Mouse (Mus musculus): ENCODE data around the gene Prpsap1. TPM values are rescaled to one million over a fixed set of nuclear protein-coding genes. Genes with fewer than 3 reads are reported as not detected.
A peak's percentile ranks its signal among the peaks of the same experiment; 100 is the strongest.
"Not testable (repeated sequence)": the region's sequence is repeated elsewhere in the genome, so short reads cannot be mapped to it uniquely, and the experiment has no call there.

Gene Prpsap1
- polyA plus RNA-seq, 1 experiment from 2014 or later, result 212 TPM

DNA sequence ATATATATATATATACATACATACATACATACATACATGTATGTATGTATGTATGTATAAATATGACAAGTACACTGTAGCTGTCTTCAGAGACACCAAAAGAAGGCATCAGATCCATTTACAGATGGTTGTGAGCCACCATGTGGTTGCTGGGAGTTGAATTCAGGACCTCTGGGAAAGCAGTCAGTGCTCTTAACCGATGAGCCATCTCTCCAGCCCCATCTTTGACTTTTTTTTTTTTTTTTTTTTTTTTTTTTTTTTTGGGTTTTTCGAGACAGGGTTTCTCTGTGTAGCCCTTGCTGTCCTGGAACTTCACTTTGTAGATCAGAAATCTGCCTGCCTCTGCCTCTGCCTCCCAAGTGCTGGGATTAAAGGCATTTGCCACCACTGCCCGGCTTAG lies 25.7 kb downstream of the Prpsap1 start:
- not testable (repeated sequence) for H3K27ac ChIP-seq (ENCODE audit: low read depth, low read length)
- 82% methylated on average over 3 of the region's 3 CpGs for WGBS

DNA sequence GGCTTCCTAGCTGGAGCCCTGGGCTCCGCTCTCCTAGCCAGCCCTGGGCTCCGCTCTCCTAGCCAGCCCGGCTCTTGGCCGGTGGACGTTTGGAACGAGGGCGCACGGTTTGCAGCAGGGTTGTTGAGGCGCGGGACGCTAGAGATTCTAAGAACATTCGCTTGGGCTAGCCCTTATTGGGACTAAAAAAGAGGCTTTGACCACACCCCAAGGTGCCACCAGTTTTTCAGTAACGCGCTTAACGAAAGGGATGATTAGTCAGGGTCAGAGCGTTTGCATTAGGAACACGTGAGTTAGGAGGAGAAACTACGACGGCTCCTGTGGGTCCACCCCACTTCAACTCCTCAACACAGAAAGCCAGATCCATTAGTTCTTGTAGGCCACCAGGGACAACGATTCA lies 27.9 kb downstream of the Prpsap1 start, which contains the start of gene Qrich2:
Gene Qrich2, minus strand, starts transcription at position 101 of the 400 bp plus-strand sequence.
- no peaks in the 10 kb centered on the region for H3K27me3 ChIP-seq (ENCODE audit: control insufficient read depth, insufficient read depth, low read length)
- H3K36me3 ChIP-seq (ENCODE audit: control insufficient read depth, insufficient read depth, low read length), result peaks cover 11% of the 10 kb centered on the region
- H3K4me3 ChIP-seq (ENCODE audit: low read length), result no peak within 1 kb of the TSS
- no peak within 1 kb of the TSS for H3K27ac ChIP-seq (ENCODE audit: low read depth, low read length)
- no peak for ATAC-seq (ENCODE audit: low FRiP score, low TSS enrichment)
- no peak within 1 kb of the TSS for H3K9ac ChIP-seq (ENCODE audit: low read depth, low read length)
- no peaks in the 10 kb centered on the region for H3K4me1 ChIP-seq (ENCODE audit: control insufficient read depth, insufficient read depth, low read length)
- 72% methylated on average over 20 of the region's 20 CpGs for WGBS
- no peaks in the 10 kb centered on the region for H3K9me3 ChIP-seq (ENCODE audit: control insufficient read depth, low read length)
- H3K4me2 ChIP-seq (replicated peaks; ENCODE audit: low read depth, low read length), result no peak within 1 kb of the TSS

More for the DNA sequence above, 25.7 kb downstream of the Prpsap1 start:
- H3K36me3 ChIP-seq (ENCODE audit: control insufficient read depth, insufficient read depth, low read length), result peaks cover 33% of the 10 kb centered on the region
- not testable (repeated sequence) for H3K27me3 ChIP-seq (ENCODE audit: control insufficient read depth, insufficient read depth, low read length); H3K4me1 ChIP-seq (ENCODE audit: control insufficient read depth, insufficient read depth, low read length); H3K4me3 ChIP-seq (ENCODE audit: low read length); H3K9ac ChIP-seq (ENCODE audit: low read depth, low read length); H3K9me3 ChIP-seq (ENCODE audit: control insufficient read depth, low read length); ATAC-seq (ENCODE audit: low FRiP score, low TSS enrichment); H3K4me2 ChIP-seq (replicated peaks; ENCODE audit: low read depth, low read length)

DNA sequence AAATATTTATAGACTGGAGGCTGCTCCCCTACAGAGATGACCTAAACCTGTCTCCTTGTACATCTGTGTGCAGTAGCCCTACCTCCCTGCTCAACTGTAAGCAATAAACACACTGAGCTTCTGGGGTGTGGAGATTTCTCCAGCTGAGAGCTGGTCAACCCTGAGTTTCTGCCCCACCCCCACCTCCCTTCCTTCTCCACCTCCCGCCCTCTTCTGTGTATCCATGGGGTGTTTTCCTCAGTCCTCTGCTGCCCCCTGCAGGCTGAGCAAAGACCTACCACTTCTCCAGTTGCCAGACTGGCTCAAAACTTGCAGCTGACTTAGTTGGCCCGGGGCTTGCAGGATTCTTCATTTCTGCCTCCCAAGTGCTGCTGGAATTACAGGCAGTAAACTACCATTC lies 30.2 kb downstream of the Prpsap1 start:
- 0% methylated on average over 2 of the region's 2 CpGs for WGBS

DNA sequence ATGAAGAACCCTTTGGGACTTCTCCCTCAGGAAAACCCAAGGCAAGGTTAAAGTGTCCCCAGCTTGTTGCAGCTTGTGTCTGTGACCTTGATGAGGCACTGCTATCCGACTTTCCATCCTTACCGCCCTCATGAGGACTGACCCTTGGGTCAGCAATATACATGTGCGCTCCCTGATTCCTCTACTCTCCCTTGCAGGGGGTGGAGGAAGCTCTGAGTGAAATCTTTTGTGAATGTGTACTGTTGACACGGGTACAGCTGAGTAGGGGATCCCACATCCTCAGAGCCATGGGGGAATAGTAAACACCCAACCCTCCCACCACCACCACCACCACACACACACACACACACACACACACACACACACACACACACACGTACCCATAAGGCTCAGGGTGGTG lies 30.7 kb downstream of the Prpsap1 start:
- Histone ChIP-seq H3K9ac (ENCODE audit: low read depth, low read length) (no peak overlapping the region), H3K36me3 (ENCODE audit: control insufficient read depth, insufficient read depth, low read length) (no peaks in the 10 kb centered on the region), H3K4me1 (ENCODE audit: control insufficient read depth, insufficient read depth, low read length) (no peaks in the 10 kb centered on the region), H3K4me2 (replicated peaks; ENCODE audit: low read depth, low read length) (no peak overlapping the region), H3K27me3 (ENCODE audit: control insufficient read depth, insufficient read depth, low read length) (no peaks in the 10 kb centered on the region), H3K9me3 (ENCODE audit: control insufficient read depth, low read length) (no peaks in the 10 kb centered on the region), H3K4me3 (ENCODE audit: low read length) (no peak overlapping the region), H3K27ac (ENCODE audit: low read depth, low read length) (no peak overlapping the region)
- ATAC-seq (ENCODE audit: low FRiP score, low TSS enrichment), result 0 out of 2 replicates have a peak, but pooled peaks have one; percentile 36
- 56% methylated on average over 5 of the region's 5 CpGs for WGBS

More for the DNA sequence above, 30.2 kb downstream of the Prpsap1 start:
- peak; percentile 64; the same call in 1 of the 2 replicates for ATAC-seq (ENCODE audit: low FRiP score, low TSS enrichment)
- Histone ChIP-seq H3K27me3 (ENCODE audit: control insufficient read depth, insufficient read depth, low read length) (no peaks in the 10 kb centered on the region), H3K4me3 (ENCODE audit: low read length) (no peak overlapping the region), H3K27ac (ENCODE audit: low read depth, low read length) (no peak overlapping the region), H3K4me1 (ENCODE audit: control insufficient read depth, insufficient read depth, low read length) (no peaks in the 10 kb centered on the region), H3K9ac (ENCODE audit: low read depth, low read length) (no peak overlapping the region), H3K9me3 (ENCODE audit: control insufficient read depth, low read length) (no peaks in the 10 kb centered on the region), H3K36me3 (ENCODE audit: control insufficient read depth, insufficient read depth, low read length) (no peaks in the 10 kb centered on the region), H3K4me2 (replicated peaks; ENCODE audit: low read depth, low read length) (no peak overlapping the region)

DNA sequence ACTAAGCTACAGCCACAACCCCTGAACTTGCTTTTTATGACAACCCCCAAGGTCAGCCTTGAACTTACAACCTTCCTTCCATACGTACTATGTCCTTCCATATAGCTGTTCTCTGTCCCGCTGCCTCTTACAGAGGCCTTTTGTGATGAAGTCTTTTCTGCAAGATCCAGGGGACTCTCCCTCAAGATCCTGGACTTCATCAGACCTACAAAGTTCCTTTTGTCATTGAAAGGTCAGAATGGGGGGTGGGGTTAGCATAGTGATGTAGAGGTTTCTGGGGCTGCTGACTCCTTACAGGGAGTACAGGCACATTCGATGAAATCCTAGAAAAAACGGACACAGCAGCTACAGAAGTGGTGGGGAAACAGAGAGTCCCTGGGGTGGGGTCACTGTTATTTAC lies 34.2 kb downstream of the Prpsap1 start:
- H3K9me3 ChIP-seq (ENCODE audit: control insufficient read depth, low read length), result no peaks in the 10 kb centered on the region
- H3K4me3 ChIP-seq (ENCODE audit: low read length), result no peak overlapping the region
- H3K9ac ChIP-seq (ENCODE audit: low read depth, low read length), result no peak overlapping the region
- WGBS, result 69% methylated on average over 4 of the region's 4 CpGs
- no peak overlapping the region for H3K27ac ChIP-seq (ENCODE audit: low read depth, low read length)
- H3K4me1 ChIP-seq (ENCODE audit: control insufficient read depth, insufficient read depth, low read length), result no peaks in the 10 kb centered on the region
- 0 out of 2 replicates have a peak, but pooled peaks cover 3% of the 10 kb centered on the region for H3K27me3 ChIP-seq (ENCODE audit: control insufficient read depth, insufficient read depth, low read length)
- no peak for ATAC-seq (ENCODE audit: low FRiP score, low TSS enrichment)
- H3K4me2 ChIP-seq (replicated peaks; ENCODE audit: low read depth, low read length), result no peak overlapping the region
- H3K36me3 ChIP-seq (ENCODE audit: control insufficient read depth, insufficient read depth, low read length), result no peaks in the 10 kb centered on the region

GRCm38 (mm10) chr11:116456234-116456633 lies 37.8 kb downstream of the Prpsap1 start:
- no peak for ATAC-seq (ENCODE audit: low FRiP score, low TSS enrichment)
- Histone ChIP-seq H3K27ac (ENCODE audit: low read depth, low read length) (no peak overlapping the region), H3K4me3 (ENCODE audit: low read length) (no peak overlapping the region), H3K27me3 (ENCODE audit: control insufficient read depth, insufficient read depth, low read length) (0 out of 2 replicates have a peak, but pooled peaks cover 3% of the 10 kb centered on the region), H3K36me3 (ENCODE audit: control insufficient read depth, insufficient read depth, low read length) (no peaks in the 10 kb centered on the region), H3K9me3 (ENCODE audit: control insufficient read depth, low read length) (no peaks in the 10 kb centered on the region), H3K4me2 (replicated peaks; ENCODE audit: low read depth, low read length) (no peak overlapping the region), H3K9ac (ENCODE audit: low read depth, low read length) (no peak overlapping the region), H3K4me1 (ENCODE audit: control insufficient read depth, insufficient read depth, low read length) (no peaks in the 10 kb centered on the region)
- 87% methylated on average over 8 of the region's 8 CpGs for WGBS

DNA sequence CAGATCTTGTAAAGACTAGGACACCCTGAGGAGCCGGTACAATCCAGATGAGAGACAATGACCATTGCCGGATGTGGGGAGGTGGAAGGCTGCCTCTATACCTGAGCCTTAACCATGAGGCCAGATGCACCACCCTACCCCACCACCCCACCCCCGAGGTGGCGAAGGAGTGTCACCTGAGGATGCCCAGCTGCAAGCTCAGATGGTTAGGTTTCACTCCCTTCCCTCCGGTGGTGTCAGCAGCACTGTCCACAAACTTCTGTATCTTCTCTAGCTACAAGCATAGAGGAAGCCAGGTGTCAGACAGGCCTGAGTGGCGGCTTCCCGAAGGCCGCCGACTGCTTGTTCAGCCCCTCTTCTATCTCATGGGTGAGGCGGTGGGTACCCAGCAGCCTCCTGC lies 40.1 kb downstream of the Prpsap1 start:
- H3K27me3 ChIP-seq (ENCODE audit: control insufficient read depth, insufficient read depth, low read length), result 0 out of 2 replicates have a peak, but pooled peaks cover 3% of the 10 kb centered on the region
- no peaks in the 10 kb centered on the region for H3K4me1 ChIP-seq (ENCODE audit: control insufficient read depth, insufficient read depth, low read length)
- H3K9ac ChIP-seq (ENCODE audit: low read depth, low read length), result no peak overlapping the region
- no peak overlapping the region for H3K4me3 ChIP-seq (ENCODE audit: low read length)
- no peak overlapping the region for H3K4me2 ChIP-seq (replicated peaks; ENCODE audit: low read depth, low read length)
- 89% methylated on average over 10 of the region's 10 CpGs for WGBS
- H3K36me3 ChIP-seq (ENCODE audit: control insufficient read depth, insufficient read depth, low read length), result no peaks in the 10 kb centered on the region
- no peak for ATAC-seq (ENCODE audit: low FRiP score, low TSS enrichment)
- no peak overlapping the region for H3K27ac ChIP-seq (ENCODE audit: low read depth, low read length)
- H3K9me3 ChIP-seq (ENCODE audit: control insufficient read depth, low read length), result peaks cover 3% of the 10 kb centered on the region; the same call in 1 of the 2 replicates

DNA sequence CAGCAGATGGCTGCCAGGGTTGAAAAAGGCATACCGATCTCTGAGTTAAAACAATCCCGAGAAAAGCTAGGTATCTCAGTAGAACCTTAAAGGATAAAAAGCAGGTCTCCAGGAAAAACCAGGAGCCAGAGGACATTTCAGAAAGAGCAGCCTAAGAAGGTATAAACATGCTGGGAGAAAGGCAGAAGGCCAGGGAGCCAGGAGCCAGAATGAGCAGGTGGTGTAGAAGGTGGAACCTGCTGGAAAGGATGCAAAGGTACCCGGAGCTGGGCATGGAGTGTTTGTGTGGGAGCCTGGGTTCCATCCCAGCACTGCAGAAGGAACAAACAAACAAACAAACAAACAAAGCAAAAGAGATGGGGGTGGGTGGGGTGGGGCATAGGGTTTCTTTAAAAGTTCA lies 44.7 kb downstream of the Prpsap1 start:
- Histone ChIP-seq H3K9me3 (ENCODE audit: control insufficient read depth, low read length) (peaks cover 3% of the 10 kb centered on the region; the same call in 1 of the 2 replicates), H3K36me3 (ENCODE audit: control insufficient read depth, insufficient read depth, low read length) (no peaks in the 10 kb centered on the region), H3K9ac (ENCODE audit: low read depth, low read length) (no peak overlapping the region), H3K4me2 (replicated peaks; ENCODE audit: low read depth, low read length) (no peak overlapping the region), H3K27me3 (ENCODE audit: control insufficient read depth, insufficient read depth, low read length) (peaks cover 13% of the 10 kb centered on the region; the same call in 1 of the 2 replicates), H3K4me3 (ENCODE audit: low read length) (no peak overlapping the region), H3K27ac (ENCODE audit: low read depth, low read length) (no peak overlapping the region), H3K4me1 (ENCODE audit: control insufficient read depth, insufficient read depth, low read length) (peaks cover 7% of the 10 kb centered on the region)
- no peak for ATAC-seq (ENCODE audit: low FRiP score, low TSS enrichment)
- WGBS, result 95% methylated on average over 3 of the region's 3 CpGs

DNA sequence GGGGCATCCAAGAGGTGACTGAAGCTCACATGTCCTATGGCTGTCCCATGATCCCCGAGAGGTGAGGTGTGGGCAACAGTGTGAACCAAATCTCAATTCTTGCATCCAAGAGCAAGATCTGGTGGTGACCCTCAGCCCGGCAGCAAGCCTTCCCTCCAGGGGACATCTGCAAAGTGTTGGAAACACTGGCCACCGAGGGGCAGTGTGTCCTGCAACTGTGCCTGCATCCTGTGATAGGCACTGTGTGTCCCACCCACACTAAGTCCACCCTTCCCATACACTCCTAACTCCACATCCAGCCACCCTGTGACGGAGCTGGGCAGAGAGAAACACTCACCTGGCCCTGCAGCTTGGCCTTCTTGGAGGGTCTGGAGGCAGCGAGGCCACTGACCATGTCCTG lies 46.2 kb downstream of the Prpsap1 start:
- Histone ChIP-seq H3K27me3 (ENCODE audit: control insufficient read depth, insufficient read depth, low read length) (peaks cover 13% of the 10 kb centered on the region; the same call in 1 of the 2 replicates), H3K36me3 (ENCODE audit: control insufficient read depth, insufficient read depth, low read length) (no peaks in the 10 kb centered on the region), H3K9me3 (ENCODE audit: control insufficient read depth, low read length) (peaks cover 3% of the 10 kb centered on the region; the same call in 1 of the 2 replicates), H3K4me3 (ENCODE audit: low read length) (no peak overlapping the region), H3K4me2 (replicated peaks; ENCODE audit: low read depth, low read length) (no peak overlapping the region), H3K27ac (ENCODE audit: low read depth, low read length) (no peak overlapping the region), H3K9ac (ENCODE audit: low read depth, low read length) (no peak overlapping the region), H3K4me1 (ENCODE audit: control insufficient read depth, insufficient read depth, low read length) (peaks cover 7% of the 10 kb centered on the region)
- 73% methylated on average over 5 of the region's 5 CpGs for WGBS
- no peak for ATAC-seq (ENCODE audit: low FRiP score, low TSS enrichment)
